Mouse (Mus musculus): ENCODE results near the gene Rassf2.
A peak's percentile ranks its signal among the peaks of the same experiment; 100 is the strongest.

The Rassf2 gene

GRCm38 (mm10) chr2:132029646-132030417, at the start of gene Rassf2:
TSS of gene Rassf2 (minus strand) at chr2:132030258.
- peak; percentile 41 to 45 for DNase-seq

- no peak for DNase-seq
Observed at GRCm38 (mm10) chr2:132079139-132079538, 49.1 kb upstream of the Rassf2 start.

DNA sequence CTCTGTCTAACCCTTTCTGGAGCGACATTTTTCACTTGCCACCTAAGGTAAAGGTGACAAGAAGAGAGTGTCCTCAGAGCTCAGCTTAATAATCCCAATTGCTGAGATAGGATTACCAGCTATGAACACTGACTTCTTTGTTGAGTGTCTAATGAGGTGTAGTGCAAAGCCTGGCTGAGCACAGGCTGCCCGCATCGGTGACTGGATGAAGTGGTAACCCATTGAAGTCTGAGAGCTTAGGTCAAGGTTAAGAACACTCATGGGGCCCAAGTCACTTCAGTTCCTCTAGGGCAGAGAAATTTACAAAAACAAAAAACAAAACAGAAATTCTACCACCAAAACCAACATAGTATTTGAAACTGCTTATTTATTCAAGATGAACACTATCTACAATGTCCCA, 43.0 kb upstream of the Rassf2 start:
- no peak for DNase-seq

- no peak for DNase-seq
Observed at GRCm38 (mm10) chr2:132069985-132070735, 40.1 kb upstream of the Rassf2 start.

GRCm38 (mm10) chr2:132064185-132064831, 34.2 kb upstream of the Rassf2 start:
- peak; percentile 13 to 30 for DNase-seq

DNA sequence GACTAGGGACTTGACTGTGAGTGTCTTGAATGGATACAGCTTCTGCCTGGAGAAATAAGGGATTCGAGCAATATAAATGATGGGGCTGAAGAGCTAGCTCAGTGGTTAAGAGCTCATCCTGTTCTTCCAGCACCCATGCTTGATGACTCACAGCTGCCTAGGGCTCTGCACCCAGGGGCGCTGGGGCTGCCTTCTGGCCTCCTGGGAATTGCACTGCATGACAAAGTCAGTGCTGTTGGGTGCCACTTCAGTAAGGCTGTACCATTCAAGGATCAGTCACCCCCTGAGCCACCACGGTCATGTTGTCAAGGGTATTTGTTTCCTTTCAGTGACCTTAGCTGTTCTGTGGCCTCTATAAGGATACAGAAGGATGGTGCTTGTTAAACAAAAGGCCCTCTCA, 33.7 kb upstream of the Rassf2 start:
- DNase-seq, result no peak

- DNase-seq, result no peak
Observed at GRCm38 (mm10) chr2:132061884-132062283, 31.8 kb upstream of the Rassf2 start.

DNA sequence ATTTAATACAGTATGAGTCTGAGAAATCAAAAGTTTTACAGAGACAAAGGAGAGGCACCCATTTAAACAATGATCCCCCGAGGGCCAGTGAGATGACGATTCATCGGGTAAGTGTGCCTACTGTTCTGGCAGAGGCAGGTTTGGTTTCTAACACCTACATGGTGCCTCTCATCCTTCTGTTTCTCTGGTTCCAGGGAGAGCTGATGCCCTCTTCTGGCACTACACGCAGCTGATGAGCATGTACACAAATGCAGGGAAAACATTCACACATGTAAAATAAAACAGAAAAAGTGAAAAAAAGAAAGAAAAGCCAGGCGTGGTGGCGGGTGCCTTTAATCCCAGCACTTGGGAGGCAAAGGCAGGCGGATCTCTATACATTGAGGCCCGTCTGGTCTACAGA, 29.9 kb upstream of the Rassf2 start:
- DNase-seq, result no peak

DNA sequence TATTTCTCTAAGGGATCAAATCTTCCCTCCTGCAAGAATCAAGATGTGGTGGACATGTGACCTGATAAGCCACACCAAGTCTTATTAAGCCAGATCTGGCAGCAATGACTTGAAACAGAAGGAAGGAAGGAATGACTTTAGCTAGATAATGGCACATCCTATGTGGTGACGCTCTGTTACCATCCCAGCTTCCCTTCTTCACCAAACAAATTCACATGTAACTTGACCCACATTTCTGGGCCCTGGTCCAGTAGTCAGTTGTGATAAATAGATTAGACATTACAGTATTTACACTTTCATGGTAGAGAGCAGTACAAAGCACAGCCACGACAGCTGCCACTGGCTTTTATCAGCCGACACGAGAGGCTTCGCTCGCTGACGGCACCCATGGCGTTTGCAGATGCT, 25.3 kb upstream of the Rassf2 start:
- DNase-seq, result no peak

DNA sequence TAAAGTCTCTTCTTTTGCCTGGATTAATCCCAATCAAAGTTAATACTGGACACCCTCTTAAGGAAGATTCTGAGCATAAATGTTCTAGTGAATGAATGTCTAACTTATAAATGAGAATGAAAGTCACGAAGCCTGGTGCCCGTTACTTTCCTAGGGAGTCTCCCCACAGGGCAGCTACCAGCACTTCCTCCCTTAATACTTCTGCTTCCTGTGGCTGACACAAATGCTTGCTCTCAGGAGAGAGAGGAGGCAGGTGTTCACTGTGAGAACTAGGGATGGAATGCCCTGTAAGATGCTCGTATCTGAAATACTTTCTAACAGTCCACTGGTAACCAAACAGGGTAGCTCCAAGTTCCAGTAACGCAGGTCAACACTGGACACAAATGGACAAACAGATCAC, 23.8 kb upstream of the Rassf2 start:
- no peak for DNase-seq

DNA sequence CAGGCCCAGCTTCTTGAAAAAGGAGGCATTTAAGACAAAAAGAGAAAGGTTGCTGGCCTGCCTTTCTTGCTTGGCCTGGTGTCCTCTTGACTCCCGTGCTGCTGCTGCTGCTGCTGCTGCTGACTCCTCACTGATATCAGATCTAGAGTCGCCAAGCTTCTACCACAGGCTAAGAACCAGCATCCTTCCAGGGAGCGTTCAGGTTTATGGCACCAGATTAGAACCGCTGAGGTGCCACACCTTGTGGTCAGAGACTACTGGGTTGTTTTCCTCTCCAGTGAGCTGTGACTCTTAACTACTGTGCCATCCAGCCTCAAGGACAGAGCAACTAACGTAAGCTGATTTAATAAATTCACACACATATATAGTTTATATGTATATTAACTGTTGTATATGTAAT, 21.7 kb upstream of the Rassf2 start:
- no peak for DNase-seq

GRCm38 (mm10) chr2:132049921-132050320, 19.9 kb upstream of the Rassf2 start:
- no peak for DNase-seq

GRCm38 (mm10) chr2:132049491-132049890, 19.4 kb upstream of the Rassf2 start:
- no peak for DNase-seq

DNA sequence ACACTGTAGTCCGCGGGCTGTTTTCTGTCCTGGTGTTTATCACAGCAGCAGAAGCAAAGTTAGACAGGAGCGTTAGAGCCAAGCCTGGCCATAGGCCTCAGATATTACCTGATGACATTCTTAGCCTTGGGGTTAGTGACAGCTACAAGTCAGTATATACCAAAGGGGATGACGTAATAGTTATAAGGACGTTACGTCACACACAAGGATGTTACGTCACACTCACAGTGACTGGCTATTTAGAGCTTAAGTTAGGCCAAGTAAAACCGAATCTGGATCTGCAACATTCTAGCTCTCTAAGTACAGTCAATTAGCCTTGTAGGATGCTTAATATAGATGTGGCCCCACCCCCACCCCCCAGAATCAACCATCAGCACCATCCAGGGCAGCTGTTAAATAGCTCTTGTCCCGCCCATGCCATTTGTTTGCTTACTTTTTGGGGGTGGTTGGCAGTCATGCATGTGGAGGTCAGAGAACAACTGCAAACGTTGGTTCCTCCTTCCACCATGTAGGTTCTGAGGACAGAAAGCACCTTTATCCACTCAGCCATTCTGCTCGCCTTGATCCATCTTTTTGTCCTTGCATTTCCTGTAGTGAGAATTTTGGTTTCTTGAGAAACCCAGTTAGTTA, 18.2 kb upstream of the Rassf2 start:
- DNase-seq, result no peak

- DNase-seq, result no peak
Observed at GRCm38 (mm10) chr2:132047364-132047763, 17.3 kb upstream of the Rassf2 start.

- no peak for DNase-seq
Observed at GRCm38 (mm10) chr2:132046659-132047058, 16.6 kb upstream of the Rassf2 start.

GRCm38 (mm10) chr2:132044320-132045274, 14.5 kb upstream of the Rassf2 start:
- DNase-seq, result no peak

- peak; percentile 41 to 42 for DNase-seq
Observed at GRCm38 (mm10) chr2:132043101-132043621, 13.1 kb upstream of the Rassf2 start.

- no peak for DNase-seq
Observed at GRCm38 (mm10) chr2:132039894-132040293, 9.8 kb upstream of the Rassf2 start.

- DNase-seq, result no peak
Observed at GRCm38 (mm10) chr2:132036326-132036725, 6.3 kb upstream of the Rassf2 start.

- DNase-seq, result no peak
Observed at GRCm38 (mm10) chr2:132035470-132035835, 5.4 kb upstream of the Rassf2 start.

Measured in cerebellum, postnatal 36 days (tissue).